Mouse (Mus musculus): ENCODE measurements around the gene Fn1. TPM values are rescaled to one million over a fixed set of nuclear protein-coding genes. Genes with fewer than 3 reads are reported as not detected.

Gene Fn1
- polyA plus RNA-seq, 1 experiment: not detected

- 87% methylated on average over 8 of the region's 8 CpGs for WGBS
- H3K4me1 ChIP-seq (ENCODE audit: control insufficient read depth, insufficient read depth, low read length): no peaks in the 10 kb centered on the region
- H3K4me3 ChIP-seq (ENCODE audit: insufficient read depth, low read depth, low read length): no peak overlapping the region
- H3K27ac ChIP-seq (ENCODE audit: insufficient read depth, low read depth, low read length): no peak overlapping the region
- TF ChIP-seq POLR2A (IDR thresholded peaks at IDR 0.05; ENCODE audit: insufficient read depth, low read depth, low read length): no peak
- no peak for TF ChIP-seq CTCF (IDR thresholded peaks at IDR 0.05; ENCODE audit: insufficient read depth, low read depth, low read length)
These were observed 22.8 kb downstream of the Fn1 start for GRCm38 (mm10) chr1:71630243-71630642.

GRCm38 (mm10) chr1:71623625-71624024, 29.4 kb downstream of the Fn1 start:
- no peak overlapping the region for H3K27ac ChIP-seq (ENCODE audit: insufficient read depth, low read depth, low read length)
- no peak overlapping the region for H3K4me3 ChIP-seq (ENCODE audit: insufficient read depth, low read depth, low read length)
- no peaks in the 10 kb centered on the region for H3K4me1 ChIP-seq (ENCODE audit: control insufficient read depth, insufficient read depth, low read length)
- WGBS: 97% methylated on average over 6 of the region's 6 CpGs
- TF ChIP-seq POLR2A (IDR thresholded peaks at IDR 0.05; ENCODE audit: insufficient read depth, low read depth, low read length) (no peak), CTCF (IDR thresholded peaks at IDR 0.05; ENCODE audit: insufficient read depth, low read depth, low read length) (no peak)

- TF ChIP-seq CTCF (IDR thresholded peaks at IDR 0.05; ENCODE audit: insufficient read depth, low read depth, low read length): no peak
- no peak for TF ChIP-seq POLR2A (IDR thresholded peaks at IDR 0.05; ENCODE audit: insufficient read depth, low read depth, low read length)
- 97% methylated on average over 2 of the region's 2 CpGs for WGBS
These were observed 31.5 kb downstream of the Fn1 start for GRCm38 (mm10) chr1:71621526-71621925.

GRCm38 (mm10) chr1:71614545-71615246, 38.3 kb downstream of the Fn1 start:
- no peaks in the 10 kb centered on the region for H3K4me1 ChIP-seq (ENCODE audit: control insufficient read depth, insufficient read depth, low read length)
- TF ChIP-seq CTCF (IDR thresholded peaks at IDR 0.05; ENCODE audit: insufficient read depth, low read depth, low read length): no peak
- no peak for TF ChIP-seq POLR2A (IDR thresholded peaks at IDR 0.05; ENCODE audit: insufficient read depth, low read depth, low read length)
- no peak overlapping the region for H3K4me3 ChIP-seq (ENCODE audit: insufficient read depth, low read depth, low read length)
- no peak overlapping the region for H3K27ac ChIP-seq (ENCODE audit: insufficient read depth, low read depth, low read length)
- 33% methylated on average over 8 of the region's 8 CpGs for WGBS

More at GRCm38 (mm10) chr1:71621526-71621925, 31.5 kb downstream of the Fn1 start:
- no peak overlapping the region for H3K27ac ChIP-seq (ENCODE audit: insufficient read depth, low read depth, low read length)
- H3K4me1 ChIP-seq (ENCODE audit: control insufficient read depth, insufficient read depth, low read length): no peaks in the 10 kb centered on the region
- H3K4me3 ChIP-seq (ENCODE audit: insufficient read depth, low read depth, low read length): no peak overlapping the region

GRCm38 (mm10) chr1:71612256-71612655, 40.7 kb downstream of the Fn1 start:
- 95% methylated on average over 21 of the region's 21 CpGs for WGBS
- TF ChIP-seq POLR2A (IDR thresholded peaks at IDR 0.05; ENCODE audit: insufficient read depth, low read depth, low read length): no peak
- Histone ChIP-seq H3K4me1 (ENCODE audit: control insufficient read depth, insufficient read depth, low read length) (no peaks in the 10 kb centered on the region), H3K4me3 (ENCODE audit: insufficient read depth, low read depth, low read length) (no peak overlapping the region), H3K27ac (ENCODE audit: insufficient read depth, low read depth, low read length) (no peak overlapping the region)

GRCm38 (mm10) chr1:71609916-71610315, 43.1 kb downstream of the Fn1 start:
- H3K27ac ChIP-seq (ENCODE audit: insufficient read depth, low read depth, low read length): no peak overlapping the region
- no peak overlapping the region for H3K4me3 ChIP-seq (ENCODE audit: insufficient read depth, low read depth, low read length)
- no peaks in the 10 kb centered on the region for H3K4me1 ChIP-seq (ENCODE audit: control insufficient read depth, insufficient read depth, low read length)
- 87% methylated on average over 5 of the region's 5 CpGs for WGBS
- TF ChIP-seq CTCF (IDR thresholded peaks at IDR 0.05; ENCODE audit: insufficient read depth, low read depth, low read length) (no peak), POLR2A (IDR thresholded peaks at IDR 0.05; ENCODE audit: insufficient read depth, low read depth, low read length) (no peak)

GRCm38 (mm10) chr1:71609057-71609775, 43.8 kb downstream of the Fn1 start:
- H3K4me1 ChIP-seq (ENCODE audit: control insufficient read depth, insufficient read depth, low read length): no peaks in the 10 kb centered on the region
- 97% methylated on average over 37 of the region's 37 CpGs for WGBS
- H3K27ac ChIP-seq (ENCODE audit: insufficient read depth, low read depth, low read length): no peak overlapping the region
- TF ChIP-seq POLR2A (IDR thresholded peaks at IDR 0.05; ENCODE audit: insufficient read depth, low read depth, low read length) (no peak), CTCF (IDR thresholded peaks at IDR 0.05; ENCODE audit: insufficient read depth, low read depth, low read length) (no peak)
- no peak overlapping the region for H3K4me3 ChIP-seq (ENCODE audit: insufficient read depth, low read depth, low read length)

- 90% methylated on average over 8 of the region's 8 CpGs for WGBS
- TF ChIP-seq CTCF (IDR thresholded peaks at IDR 0.05; ENCODE audit: insufficient read depth, low read depth, low read length) (no peak), POLR2A (IDR thresholded peaks at IDR 0.05; ENCODE audit: insufficient read depth, low read depth, low read length) (no peak)
These were observed 46.2 kb downstream of the Fn1 start for GRCm38 (mm10) chr1:71606600-71607325.

GRCm38 (mm10) chr1:71605751-71606150, 47.2 kb downstream of the Fn1 start:
- H3K27ac ChIP-seq (ENCODE audit: insufficient read depth, low read depth, low read length): no peak overlapping the region
- H3K4me3 ChIP-seq (ENCODE audit: insufficient read depth, low read depth, low read length): no peak overlapping the region
- 96% methylated on average over 2 of the region's 2 CpGs for WGBS
- H3K4me1 ChIP-seq (ENCODE audit: control insufficient read depth, insufficient read depth, low read length): no peaks in the 10 kb centered on the region
- TF ChIP-seq CTCF (IDR thresholded peaks at IDR 0.05; ENCODE audit: insufficient read depth, low read depth, low read length): no peak
- TF ChIP-seq POLR2A (IDR thresholded peaks at IDR 0.05; ENCODE audit: insufficient read depth, low read depth, low read length): no peak

More at GRCm38 (mm10) chr1:71606600-71607325, 46.2 kb downstream of the Fn1 start:
- Histone ChIP-seq H3K4me1 (ENCODE audit: control insufficient read depth, insufficient read depth, low read length) (no peaks in the 10 kb centered on the region), H3K27ac (ENCODE audit: insufficient read depth, low read depth, low read length) (no peak overlapping the region), H3K4me3 (ENCODE audit: insufficient read depth, low read depth, low read length) (no peak overlapping the region)
